Mouse (Mus musculus): ENCODE results near the gene Ago1. TPM values are rescaled to one million over a fixed set of nuclear protein-coding genes. Genes with fewer than 3 reads are reported as not detected.
A peak's percentile ranks its signal among the peaks of the same experiment; 100 is the strongest.

Gene Ago1
- polyA plus RNA-seq (2017; shearing (Covaris generic)), result 10 to 100 TPM in 1 of 3 experiments, 1 to 10 TPM in 2; 5.8 to 10.3 (median 9.2) TPM

DNA sequence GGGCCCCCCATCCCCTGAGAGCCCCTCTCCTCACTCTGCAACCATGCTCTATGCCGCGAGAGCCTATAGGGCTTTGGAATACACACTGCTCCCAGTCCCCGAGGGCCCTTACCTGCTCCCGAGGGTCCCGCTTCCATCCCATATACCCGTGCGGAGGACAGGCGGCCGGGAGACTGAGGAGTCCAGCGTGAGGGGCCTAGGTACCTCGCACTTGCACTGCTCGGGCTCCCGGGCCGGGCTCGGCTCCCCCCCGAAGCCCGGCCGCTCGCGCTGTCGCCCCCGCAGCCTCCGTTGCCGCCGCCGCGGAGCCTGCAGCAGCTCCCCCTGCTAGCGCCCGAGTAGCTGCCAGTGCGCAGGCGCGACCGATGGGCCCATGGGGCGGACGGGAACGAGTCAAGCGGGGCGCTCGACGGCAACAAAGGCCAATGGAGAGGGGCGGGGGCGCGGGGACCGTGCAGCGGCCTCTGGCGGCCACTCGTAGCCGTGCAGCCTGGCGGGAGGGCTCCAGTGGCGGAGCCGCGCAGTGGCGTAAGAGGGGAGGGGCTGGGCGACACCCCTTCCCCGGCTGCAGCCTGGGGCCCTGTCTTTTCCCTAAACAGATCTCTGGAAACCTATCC is at the start of gene Ago1:
Gene Ago1 (minus strand): TSS at position 299 of the 617 bp plus-strand sequence.
- peak; percentile 94 for ATAC-seq

GRCm38 (mm10) chr4:126512308-126513066 is 44.1 kb upstream of the Ago1 start:
- no peak for ATAC-seq

- no peak for ATAC-seq
Measured at GRCm38 (mm10) chr4:126511013-126511412, 42.6 kb upstream of the Ago1 start.

DNA sequence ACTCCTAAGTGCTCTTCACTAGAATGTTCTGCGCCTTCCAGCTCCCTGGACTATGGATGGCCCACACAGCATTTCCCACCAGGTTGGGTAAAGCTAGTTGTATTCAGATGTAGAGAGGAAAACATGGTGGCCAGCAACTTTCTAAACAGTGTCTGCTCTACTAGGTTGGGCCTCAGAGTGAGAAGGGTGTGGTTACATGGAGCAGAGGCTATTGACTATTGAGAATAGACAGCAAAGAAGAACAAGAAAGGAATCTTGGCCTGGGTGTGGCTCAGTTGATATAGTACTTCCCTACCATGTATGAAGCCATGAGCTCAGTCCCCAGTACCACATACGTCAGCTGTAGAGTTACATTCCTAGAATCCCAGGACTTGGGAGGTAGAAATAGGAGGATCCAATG is 40.7 kb upstream of the Ago1 start:
- ATAC-seq, result no peak

- no peak for ATAC-seq
Measured at GRCm38 (mm10) chr4:126508110-126508899, 39.9 kb upstream of the Ago1 start.

DNA sequence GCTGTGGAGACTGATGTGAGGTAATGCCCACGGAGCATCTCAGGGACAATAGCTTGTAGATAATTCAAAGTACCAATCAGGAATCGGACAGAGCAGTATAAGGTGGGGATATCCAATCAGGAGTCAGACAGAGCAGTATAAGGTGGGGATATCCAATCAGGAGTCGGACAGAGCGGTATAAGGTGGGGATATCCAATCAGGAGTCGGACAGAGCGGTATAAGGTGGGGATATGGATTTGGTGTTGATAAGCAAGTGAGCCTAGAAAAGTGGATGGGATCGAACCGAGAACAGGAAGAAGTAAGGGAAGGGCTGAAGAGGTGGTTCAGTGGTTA is 34.6 kb upstream of the Ago1 start:
- ATAC-seq, result no peak

GRCm38 (mm10) chr4:126502141-126502976 is 34.0 kb upstream of the Ago1 start:
- no peak for ATAC-seq

DNA sequence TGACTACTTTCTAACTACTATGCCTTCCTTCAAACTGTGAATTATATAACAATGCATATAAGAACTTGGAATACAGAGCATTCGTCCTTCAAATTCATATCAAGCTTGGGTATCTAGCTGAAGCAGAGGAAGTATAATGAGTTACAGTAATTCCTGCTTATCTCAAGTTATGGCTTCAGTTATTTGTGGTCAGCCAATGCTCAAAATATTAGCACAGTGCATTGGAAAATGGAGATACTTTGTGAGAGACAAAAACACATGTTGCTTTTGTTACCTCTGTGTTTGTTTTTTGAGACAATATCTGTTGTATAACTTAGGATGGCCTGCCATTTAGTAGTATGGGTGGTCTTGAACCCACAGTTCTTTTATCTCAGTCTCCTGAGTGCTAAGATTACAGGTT is 30.2 kb upstream of the Ago1 start:
- no peak for ATAC-seq

- ATAC-seq, result no peak
Measured at GRCm38 (mm10) chr4:126496963-126497362, 28.6 kb upstream of the Ago1 start.

DNA sequence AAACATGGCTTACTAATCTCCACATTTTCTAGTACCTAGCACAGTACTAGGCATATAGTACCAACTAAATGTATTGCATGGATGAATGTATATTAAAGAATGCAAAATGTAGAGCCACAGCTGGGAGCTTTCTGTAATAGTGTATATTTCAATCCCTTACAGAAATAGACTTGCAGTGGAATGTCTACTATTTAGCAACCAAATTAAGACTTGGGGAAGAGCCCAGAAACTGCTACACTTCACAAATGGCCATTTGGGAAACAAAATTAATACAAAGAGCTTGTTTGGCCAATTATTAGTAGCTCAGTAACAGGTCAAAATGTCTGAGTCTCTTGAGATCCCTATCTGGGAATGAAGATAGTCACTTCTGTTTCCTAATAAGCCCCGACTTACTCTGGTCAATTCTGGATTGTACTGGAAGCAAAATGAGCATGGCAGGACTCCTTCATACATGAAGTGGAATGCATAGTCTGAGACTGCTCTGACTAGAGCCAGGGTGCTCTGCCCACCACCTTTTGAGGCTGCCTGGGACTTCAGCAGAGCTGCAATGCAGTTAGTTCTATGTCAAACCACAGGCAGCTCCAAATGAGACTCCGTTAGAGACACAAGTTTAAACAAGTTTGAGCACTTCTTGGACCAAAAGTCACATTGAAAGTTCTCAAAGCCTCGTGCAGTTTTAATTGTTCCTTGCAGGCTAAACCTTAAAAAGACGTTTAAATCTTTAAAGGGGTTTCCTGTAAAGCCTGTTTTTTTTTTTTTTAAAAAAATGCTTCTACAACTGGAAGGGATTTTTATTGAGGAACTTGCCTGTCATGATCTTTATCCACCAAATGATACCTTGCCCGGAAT is 27.8 kb upstream of the Ago1 start:
- no peak for ATAC-seq

DNA sequence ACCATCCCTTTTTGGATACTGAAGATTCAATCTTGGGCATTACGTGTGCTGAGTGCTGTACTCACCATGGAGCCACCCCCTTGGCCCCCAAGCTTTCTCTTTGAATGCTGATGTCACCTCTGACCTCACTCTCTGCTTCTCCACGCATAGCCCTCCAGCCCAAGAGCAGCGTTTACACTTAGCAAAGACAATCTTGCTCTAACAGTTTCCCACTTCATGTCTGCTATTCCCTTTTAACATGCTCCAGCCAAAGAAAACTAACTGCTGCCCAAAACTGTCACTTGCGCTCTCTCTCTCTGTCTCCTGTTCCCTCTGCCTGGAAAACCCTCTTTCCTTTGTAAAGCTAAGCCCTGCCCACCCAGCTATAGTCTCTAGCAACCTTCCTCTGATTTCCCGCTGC is 27.1 kb upstream of the Ago1 start:
- no peak for ATAC-seq

DNA sequence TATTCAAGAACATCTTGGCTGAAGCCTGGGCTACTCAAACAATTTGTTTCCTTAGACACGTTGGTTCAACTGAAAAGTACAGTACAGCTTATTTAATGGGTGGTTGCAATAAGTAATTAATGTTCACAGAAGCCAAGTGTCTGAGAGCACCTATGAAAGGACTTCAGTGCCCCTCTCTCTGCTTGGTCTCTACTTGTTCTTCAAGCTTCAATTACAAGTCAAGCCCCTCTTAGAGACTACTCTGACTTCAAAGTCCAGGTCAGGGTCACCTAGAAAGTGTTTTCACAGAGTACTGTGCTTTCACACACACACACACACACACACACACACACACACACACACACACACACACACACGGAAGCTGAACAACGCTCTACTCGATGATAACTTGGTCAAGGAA is 25.0 kb upstream of the Ago1 start:
- no peak for ATAC-seq

GRCm38 (mm10) chr4:126491977-126492376 is 23.6 kb upstream of the Ago1 start:
- ATAC-seq, result no peak

DNA sequence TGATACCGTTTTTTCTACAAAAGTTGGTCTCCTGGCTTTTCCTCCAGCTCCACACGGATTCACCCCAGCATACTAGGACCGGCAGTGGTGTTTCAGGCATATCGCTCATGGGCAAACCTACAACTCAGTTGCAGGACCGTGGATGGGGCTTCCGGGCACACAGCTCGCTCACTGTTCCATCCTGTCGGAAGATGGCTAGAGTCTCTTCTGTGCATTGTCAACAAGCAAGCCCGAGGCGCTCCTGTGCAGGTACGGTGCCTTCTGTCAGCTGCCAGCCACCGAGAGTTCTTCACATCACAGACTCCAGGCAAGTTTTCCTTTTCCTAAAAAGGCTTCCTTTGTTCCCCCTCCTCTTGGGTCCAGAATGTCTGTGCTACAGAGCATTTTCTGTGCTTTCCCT is 22.3 kb upstream of the Ago1 start:
- no peak for ATAC-seq

GRCm38 (mm10) chr4:126489811-126490210 is 21.4 kb upstream of the Ago1 start:
- no peak for ATAC-seq

GRCm38 (mm10) chr4:126486217-126486616 is 17.8 kb upstream of the Ago1 start:
- no peak for ATAC-seq

GRCm38 (mm10) chr4:126485065-126485464 is 16.7 kb upstream of the Ago1 start:
- ATAC-seq, result no peak

DNA sequence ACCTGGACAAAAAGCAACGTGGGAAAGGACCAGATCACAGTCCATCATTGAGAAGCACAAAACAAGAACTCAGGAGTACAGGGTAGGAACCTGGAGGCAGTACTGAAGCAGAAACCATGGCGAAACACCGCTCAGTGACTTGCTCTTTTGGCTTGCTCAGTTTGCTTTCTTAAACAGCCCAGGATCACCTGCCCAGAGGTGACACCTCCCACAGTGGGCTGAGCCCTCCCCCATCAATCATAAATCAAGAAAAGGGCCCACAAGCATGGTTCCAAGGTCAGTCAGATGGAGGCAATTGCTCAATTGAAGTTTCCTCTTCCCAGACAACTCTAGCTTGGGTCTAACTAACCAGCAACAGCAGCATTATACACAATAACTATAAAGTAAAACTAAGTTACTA is 15.5 kb upstream of the Ago1 start:
- no peak for ATAC-seq

DNA sequence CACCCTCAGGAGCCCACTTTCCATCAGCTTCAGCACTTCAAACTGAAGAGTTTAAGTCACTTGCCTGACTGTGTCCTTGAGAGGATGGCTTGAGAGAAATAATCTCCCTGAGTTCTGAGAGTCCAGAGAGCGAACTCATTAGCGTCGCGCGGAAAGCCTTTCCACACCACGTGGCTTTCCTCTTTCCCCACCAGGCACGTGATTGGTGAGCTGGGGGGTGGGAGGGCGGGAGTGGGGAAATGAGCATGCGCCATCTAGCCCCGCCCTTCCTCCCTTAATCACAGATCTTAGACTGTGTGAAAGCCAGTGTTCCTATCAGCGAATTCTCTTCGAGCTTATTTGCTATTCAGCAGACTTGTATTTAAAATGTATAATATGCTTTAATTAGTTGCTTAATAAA is 14.6 kb upstream of the Ago1 start:
- ATAC-seq, result no peak

- ATAC-seq, result no peak
Measured at GRCm38 (mm10) chr4:126481461-126481860, 13.1 kb upstream of the Ago1 start.

GRCm38 (mm10) chr4:126480288-126480687 is 11.9 kb upstream of the Ago1 start:
- ATAC-seq, result no peak

DNA sequence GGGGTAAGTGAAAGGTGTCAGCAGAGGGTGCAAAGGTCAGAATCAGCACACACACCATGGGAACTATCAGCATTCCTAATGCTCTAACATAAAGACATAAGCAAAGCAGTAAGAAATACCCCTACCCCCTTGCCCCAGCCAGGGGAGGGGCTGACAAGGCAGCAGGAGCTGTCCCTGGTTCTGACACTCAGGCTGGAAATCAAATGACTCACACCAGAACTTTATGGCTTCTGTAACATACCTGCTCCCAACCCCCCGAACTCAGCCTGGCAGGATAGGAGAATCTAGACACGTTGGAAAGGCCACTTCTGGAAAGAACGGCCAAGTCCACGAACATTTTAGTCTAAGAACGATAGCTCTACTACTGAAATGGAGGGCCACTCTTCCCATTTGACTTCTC is 4.6 kb upstream of the Ago1 start:
- ATAC-seq, result no peak

Measured in inflammation-experienced regulatory T-cells, adult 6 months (primary cell).